Mouse (Mus musculus) duodenum, adult 2 months (tissue): ENCODE data around the gene Atg4b. TPM values are rescaled to one million over a fixed set of nuclear protein-coding genes. Genes with fewer than 3 reads are reported as not detected.

Experiments used
- polyA plus RNA-seq: library from polyadenylated mRNA; depleted of rRNA; stranded (reverse); fragments of >200 nt; gene quantifications from 2 replicates; pipeline ENCODE4 v1.2.3, GENCODE M21; 2012; ENCODE audit warnings: low replicate concordance; rRNA removed

Atg4b gene
- polyA plus RNA-seq, result 36.7 and 53.6 TPM in 2 replicates

GRCm38 (mm10) chr1:93751290-93751689 is at the start of gene Atg4b:
Gene Atg4b (plus strand): TSS chr1:93751500.

GRCm38 (mm10) chr1:93754573-93755290 is 3.4 kb downstream of the Atg4b start, which contains the start of gene Thap4:
Gene Thap4 (minus strand): TSS chr1:93754864.

GRCm38 (mm10) chr1:93801741-93802238 is 50.5 kb downstream of the Atg4b start, which contains the start of gene Dtymk:
Gene Dtymk (minus strand): TSS chr1:93801934.

GRCm38 (mm10) chr1:93803556-93804507 is 52.5 kb downstream of the Atg4b start, which contains the start of gene Ing5:
Gene Ing5 (plus strand): TSS chr1:93803965.

GRCm38 (mm10) chr1:93824609-93825008 is 73.3 kb downstream of the Atg4b start, which contains the start of gene D2hgdh:
Gene D2hgdh (plus strand): TSS chr1:93824909.

Other genes with a start within 250 kb of the Atg4b start
- gene Farp2, start 239.4 kb upstream of the Atg4b start, polyA plus RNA-seq, result 6.7 and 7.4 TPM in 2 replicates
- gene Stk25, start 92.8 kb upstream of the Atg4b start, polyA plus RNA-seq, result 96.4 and 173 TPM in 2 replicates
- gene Bok, start 65.8 kb upstream of the Atg4b start, polyA plus RNA-seq, result 75.7 and 107 TPM in 2 replicates
- gene Thap4, start 3.4 kb downstream of the Atg4b start, polyA plus RNA-seq, result 79.5 and 105 TPM in 2 replicates
- 8.9 and 17.8 TPM in 2 replicates for gene Dtymk, start 50.4 kb downstream of the Atg4b start, polyA plus RNA-seq
- gene Ing5, start 52.5 kb downstream of the Atg4b start, polyA plus RNA-seq, result 2.2 and 3.6 TPM in 2 replicates
- 9.4 and 11.7 TPM in 2 replicates for gene D2hgdh, start 73.4 kb downstream of the Atg4b start, polyA plus RNA-seq
- gene Gal3st2, start 109.8 kb downstream of the Atg4b start, polyA plus RNA-seq, result 61.7 and 145 TPM in 2 replicates
- 17.0 and 96.0 TPM in 2 replicates for gene Gal3st2b, start 166.8 kb downstream of the Atg4b start, polyA plus RNA-seq
- gene Gal3st2c, start 239.0 kb downstream of the Atg4b start, polyA plus RNA-seq, result 0.04 TPM in 1 of 2 replicates, not detected in the other